Mouse (Mus musculus): Measurements from ENCODE around the gene Cd79b. TPM values are rescaled to one million over a fixed set of nuclear protein-coding genes. Genes with fewer than 3 reads are reported as not detected.

Gene Cd79b
- polyA plus RNA-seq, 1 experiment, result 1.7 TPM

DNA sequence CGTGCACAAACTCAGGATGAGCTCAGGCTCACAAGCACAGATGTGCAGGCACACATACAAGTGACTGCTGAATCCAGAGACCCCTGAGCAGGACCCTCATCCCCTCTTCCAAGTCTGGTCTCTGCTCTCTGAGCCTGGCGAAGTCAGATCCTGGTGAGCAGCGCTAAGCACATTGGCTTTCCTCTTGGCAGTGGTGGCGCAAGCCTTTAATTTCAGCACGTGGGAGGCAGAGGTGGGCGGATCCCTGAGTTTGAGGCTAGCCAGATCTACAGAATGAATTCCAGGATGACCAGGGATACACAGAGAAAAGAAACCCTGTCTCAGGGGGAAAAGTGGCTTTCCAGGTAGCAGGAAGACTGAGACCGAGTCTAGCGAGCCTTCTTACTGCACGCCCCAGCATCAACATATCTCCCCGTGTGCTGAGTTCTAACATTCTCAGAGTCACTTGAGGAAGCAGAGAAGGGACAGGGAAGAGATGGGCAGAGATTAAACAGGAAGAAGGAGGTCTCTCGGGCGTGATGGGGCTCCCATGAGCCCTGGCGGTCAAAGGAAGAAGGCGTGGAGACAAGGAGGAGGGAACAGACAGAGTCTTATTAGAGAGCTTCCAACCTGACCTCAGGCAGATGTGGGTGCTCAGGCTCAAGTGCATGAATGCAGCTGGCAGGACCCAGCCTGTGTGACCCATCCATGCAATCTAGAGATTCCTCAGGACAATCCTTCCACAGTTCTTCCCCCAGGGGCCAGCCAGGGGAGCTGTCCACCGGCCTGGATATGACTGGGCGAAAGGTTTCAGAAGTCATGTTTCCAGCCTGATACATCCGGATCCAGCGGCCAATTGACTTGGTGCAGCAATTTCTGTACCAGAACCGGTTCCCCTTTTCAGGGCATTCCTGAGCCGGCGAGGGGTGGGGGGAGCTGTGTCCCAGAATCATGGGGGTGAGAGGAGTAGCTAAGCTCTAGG, 4.1 kb upstream of the Cd79b start:
- no peak for DNase-seq (ENCODE audit: low spot score)

DNA sequence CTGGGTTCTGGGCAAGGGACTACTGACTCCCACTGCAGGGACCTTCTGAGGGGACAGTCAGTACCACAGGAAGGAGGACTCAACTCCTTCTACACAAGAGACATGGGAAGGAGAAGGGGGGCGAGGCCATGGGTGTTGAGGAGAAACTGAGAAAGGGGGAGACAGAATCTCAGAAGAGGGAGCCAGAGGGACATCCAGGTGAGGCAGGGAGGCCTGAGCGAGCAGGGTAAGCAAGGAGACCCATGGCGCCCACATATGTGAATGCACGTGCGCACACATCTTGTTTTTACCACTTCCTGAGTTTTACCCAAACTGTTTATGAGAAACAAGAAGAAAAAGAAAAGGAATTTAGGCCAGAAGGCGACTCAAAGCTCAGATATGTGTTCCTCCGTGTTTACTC, 3.2 kb upstream of the Cd79b start:
- no peak for DNase-seq (ENCODE audit: low spot score)

DNA sequence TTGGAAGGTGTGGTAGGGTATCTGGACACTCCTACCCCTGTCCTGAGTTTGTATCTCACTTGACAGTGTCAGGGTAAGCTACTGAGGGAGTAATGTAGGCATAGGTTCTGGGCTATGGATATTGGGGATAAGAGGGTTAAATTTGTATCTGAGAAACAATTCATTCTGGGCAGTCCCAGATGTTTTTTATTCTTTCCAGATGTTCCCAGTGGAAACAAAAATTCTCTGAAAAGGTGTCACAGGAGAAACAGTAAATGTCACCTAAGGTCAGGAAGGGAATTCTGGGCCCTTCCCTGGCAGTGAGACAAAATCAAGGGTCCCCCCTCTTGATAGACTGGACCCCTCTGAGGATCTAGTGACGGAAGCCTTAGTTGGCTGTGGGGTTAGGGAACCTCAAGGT, 1.9 kb upstream of the Cd79b start:
- DNase-seq (ENCODE audit: low spot score), result no peak

DNA sequence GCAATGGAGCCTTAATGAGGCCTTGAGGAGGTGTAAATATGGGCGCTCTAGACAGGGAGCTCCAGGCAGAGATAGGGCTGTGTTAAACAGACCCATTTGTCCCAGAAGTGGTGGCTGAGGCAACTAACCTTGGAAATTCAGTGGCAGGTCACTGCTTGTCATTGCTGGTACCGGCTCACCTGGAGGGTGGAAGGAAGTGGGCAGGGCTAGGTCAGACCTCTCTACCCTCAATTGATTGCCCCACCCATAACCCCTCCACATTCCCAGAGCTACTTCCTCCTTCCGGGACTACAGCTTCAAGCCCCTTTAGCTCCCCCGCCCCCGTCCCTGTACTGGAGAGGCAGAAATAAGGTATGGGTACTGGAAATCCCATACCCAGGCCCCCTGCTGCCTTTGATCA, 1.0 kb downstream of the Cd79b start:
- DNase-seq (ENCODE audit: low spot score), result no peak

DNA sequence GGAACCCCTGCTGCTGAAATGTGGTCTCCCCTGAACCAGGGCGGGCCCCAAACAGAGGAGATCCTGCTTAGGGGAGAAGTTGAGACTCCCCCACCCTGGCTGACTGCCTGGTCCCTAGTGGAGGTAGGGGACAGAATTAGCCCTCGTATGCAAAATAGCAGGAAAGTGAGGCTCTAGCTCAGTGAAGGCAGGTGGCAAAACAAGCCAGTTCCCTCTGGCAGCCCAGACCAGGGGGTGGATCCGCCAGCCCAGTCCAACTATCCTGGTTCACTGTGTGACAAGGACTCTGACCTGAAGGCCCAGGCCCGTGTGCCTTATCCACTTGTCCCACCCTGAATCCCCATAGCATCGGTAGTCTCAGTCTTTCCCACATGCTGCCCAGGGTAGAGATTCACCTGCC, 4.4 kb downstream of the Cd79b start:
- no peak for DNase-seq (ENCODE audit: low spot score)

DNA sequence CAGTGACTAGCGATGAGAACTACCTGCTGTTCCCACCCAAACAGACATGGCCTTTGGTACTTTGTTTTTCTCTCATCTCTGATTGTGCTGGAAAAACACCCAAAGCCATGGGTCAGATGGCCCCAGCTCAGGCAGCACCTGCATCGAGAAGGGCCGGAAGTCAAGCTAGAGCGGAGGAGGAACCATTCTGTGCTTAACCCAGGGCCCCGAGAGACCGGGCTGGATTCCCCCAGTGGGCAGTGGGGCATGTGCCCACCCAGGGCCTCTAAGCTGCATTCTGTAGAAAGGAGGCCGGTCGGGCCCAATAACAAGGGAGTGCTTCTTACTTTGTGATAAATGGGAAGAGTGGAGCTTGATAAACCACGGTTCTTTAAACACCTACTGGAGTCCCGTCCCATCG, 6.4 kb downstream of the Cd79b start:
- no peak for DNase-seq (ENCODE audit: low spot score)

DNA sequence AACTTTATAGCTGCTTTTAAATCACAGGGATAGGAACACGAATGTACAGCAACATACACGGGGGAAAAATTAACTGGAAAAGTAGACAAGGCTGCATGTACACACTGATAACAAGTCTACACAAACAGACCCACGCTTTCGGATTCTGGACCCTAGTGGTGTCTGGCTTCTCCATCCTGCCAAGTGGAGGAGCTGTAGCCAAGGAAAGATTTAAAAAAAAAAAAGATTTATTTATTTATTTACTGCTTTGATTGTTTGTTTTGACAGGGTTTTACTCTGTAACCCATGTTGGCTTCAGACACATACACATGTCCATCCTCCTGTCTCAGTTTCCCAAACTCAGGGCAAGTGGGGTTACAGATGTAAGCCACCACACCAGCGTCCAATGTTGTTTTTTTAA, 7.1 kb downstream of the Cd79b start:
- no peak for DNase-seq (ENCODE audit: low spot score)

DNA sequence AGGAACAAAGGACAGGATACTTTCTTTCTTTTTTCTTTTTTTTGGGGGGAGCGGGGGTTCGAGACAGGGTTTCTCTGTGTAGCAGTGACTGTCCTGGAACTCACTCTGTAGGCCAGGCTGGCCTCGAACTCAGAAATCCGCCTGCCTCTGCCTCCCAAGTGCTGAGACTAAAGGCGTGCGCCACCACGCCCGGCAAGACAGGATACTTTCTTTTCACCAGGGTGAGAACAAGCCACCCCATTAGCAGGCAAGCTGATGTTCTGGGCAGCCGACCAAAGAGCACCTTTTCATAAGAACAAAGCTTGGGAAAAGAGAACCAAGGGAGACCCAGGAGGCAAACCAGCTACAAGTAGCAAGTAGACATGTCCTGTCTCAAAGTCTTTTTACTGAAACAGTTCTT, 7.8 kb downstream of the Cd79b start:
- no peak for DNase-seq (ENCODE audit: low spot score)

DNA sequence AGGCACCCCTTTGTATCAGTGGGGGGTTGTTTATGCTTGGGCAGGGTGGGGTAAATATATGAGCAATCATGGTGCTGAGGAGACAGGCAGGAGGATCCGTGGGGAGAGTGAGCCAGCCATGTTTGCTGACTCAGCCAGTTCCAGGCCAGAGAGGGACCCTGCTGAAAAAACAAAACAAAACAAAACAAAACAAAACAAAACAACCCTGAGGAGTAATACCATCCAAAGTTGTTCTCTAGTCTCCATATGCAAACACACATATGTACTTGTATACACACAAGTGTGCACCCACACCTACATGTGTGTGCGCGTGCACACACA, 8.5 kb downstream of the Cd79b start:
- no peak for DNase-seq (ENCODE audit: low spot score)

DNA sequence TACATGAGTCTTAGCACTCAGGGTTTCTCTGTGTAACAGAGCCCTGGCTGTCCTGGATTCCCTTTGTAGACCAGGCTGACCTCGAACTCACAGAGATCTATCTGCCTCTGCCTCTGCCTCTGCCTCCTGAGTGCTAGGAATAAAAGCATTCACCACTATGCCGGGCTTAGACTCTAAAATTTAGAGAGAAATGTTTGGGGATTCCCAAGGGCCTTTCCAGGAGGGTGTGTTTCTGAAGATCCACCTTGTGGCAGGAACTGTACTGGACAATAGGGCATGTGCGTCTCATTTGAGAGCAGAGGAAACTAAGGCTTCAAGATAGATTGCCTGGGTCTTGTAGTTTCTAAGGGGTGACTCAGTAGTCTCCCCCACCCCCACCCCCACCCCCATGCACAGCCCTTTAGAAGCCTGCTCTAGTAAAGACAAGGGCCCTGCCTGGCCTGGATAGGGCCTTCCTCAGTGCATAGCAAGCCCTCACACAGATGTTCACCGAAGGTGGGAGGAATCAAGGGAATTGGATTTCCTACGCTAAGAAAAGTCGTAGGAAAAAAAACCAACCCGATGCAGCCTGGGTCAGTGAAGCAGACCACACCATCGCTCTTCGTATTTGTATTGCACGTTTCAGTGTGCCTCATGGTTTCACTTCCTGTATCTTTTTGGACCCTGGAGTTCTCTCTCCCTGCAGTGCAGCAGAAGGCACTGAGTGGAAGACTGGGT, 9.1 kb downstream of the Cd79b start:
- DNase-seq (ENCODE audit: low spot score), result no peak

DNA sequence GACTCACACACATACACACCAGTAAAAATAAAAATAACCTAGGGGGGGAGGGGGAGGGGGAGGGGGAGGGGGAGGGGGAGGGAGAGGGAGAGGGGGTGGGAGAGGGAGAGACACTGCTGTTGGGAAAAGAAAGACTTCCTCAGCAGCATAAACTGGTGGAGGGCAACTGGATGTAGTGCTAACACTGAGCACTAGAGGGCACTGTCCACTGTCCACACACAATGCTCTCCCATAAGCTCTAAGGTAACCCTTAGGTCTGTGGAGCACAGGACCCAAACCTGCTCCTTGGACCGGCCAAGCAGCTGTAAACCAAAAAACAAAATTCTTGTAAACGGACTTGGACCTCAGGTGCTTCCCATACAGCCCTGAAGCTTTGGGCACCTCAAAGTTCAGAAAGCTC, 11.9 kb downstream of the Cd79b start:
- DNase-seq (ENCODE audit: low spot score), result no peak

DNA sequence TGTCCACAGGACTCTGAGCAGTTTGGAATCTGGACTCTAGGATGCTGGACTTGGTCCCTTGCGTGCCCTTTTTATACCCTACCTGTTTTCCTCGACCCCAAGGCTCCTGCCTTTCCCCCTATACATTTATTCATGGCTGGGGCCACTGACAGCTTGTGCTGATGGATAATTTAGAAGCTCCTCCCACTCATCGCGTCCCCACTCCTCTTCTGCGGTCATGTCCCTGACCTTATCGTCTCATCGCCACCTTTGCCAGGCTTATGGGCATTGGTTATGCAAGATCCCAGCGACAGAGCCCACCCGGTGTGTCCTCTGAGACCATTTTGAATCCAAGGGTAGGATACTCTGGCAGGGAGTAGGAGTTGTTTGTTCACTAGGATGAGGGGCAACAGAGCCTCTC, 12.8 kb downstream of the Cd79b start, which contains the start of gene Gh:
Gene Gh, minus strand, starts transcription at position 101 of the 400 bp plus-strand sequence.
- DNase-seq (ENCODE audit: low spot score), result no peak

DNA sequence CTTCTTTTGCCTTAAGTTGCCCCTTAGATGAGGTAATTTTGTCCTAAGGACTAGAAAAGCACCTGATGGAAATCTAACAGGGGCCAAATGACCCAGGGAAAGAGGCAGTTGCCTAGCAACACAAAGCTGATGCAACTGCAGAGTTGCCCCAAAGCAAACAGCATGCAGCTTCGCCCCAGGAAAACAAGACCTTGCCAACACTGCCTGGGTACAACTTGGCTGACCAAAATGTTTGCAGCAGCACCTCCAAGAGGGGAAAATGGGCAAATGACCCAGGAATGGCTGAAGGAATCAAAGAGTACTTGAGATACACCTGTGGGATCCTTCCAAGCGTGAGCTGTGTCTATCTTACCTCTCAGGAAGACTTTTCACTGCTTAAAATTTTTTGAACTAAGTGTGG, 22.7 kb downstream of the Cd79b start:
- no peak for DNase-seq (ENCODE audit: low spot score)

DNA sequence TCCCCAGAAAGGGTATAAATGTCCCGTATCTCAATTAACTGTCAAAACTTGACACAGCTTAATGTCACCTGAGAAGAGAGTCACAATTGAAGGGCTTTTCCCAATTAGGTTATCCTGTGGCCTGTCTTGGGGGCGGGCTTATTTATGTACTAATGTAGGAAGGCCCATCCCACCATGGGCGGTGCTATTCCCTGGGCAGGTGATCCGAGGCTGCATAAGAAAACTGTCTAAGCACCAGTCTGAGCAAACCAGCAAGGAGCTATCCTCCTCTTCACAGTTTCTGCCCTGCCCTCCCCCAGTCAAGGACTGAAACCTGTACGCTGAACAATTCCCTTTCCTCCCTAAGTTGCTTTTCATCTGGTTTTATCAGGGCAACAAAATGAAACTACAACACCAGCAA, 24.2 kb downstream of the Cd79b start:
- no peak for DNase-seq (ENCODE audit: low spot score)

DNA sequence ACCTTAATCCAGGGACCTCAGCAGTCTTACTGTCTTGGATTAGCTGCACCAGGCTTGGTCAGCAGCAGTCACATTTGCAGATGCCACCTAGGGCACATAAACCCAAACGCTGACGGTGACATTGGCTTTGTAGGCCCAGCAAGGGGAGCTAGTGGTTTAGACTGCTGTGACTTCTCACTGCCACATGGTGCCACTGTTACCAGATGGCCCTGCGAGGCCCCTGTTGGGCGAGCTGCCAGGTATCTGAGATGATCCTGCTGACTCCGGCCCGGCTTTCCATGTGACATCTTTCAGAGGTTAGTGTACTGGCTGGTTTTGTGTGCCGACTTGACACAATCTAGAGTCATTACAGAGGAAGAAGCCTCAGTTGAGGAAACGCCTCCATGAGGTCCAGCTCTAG, 25.2 kb downstream of the Cd79b start:
- DNase-seq (ENCODE audit: low spot score), result no peak

DNA sequence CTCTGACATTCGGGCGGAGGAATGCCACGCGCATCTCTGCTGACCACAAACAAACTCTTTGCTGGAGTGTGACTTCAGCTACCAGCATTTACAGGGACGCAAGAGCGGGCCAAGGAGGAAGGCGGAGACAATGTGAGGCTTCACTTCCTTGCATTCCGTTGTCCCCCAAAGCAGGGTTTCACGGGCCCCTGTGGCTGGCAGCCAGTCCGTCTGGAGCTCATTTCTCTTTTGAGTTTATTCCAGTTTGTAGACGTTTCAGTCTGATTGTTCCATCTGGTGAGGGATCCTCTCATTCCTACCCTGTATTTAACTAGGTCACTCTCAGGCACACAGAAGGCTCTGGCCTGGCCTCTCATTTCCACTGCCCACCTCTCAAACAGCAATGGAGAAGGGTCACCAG, 27.6 kb downstream of the Cd79b start:
- DNase-seq (ENCODE audit: low spot score), result no peak

DNA sequence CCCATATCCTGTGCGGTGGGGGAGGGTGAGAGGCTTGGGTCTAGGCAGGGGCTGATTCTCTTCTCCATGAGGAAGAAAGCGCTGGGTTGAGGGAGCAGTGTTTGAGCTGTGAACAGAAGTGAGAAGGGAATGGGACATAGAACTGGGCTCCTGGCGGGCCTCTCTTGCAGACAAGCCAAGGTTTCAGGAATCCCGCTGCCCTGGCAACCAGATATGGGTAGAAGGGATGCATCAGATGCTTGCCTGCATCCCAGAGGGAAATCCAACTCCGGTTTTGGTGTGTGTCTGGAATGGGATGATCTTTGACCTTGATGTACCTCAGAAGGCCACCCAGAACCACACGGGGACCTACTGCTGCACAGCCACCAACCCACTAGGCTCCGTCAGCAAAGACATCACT, 28.4 kb downstream of the Cd79b start:
- no peak for DNase-seq (ENCODE audit: low spot score)

DNA sequence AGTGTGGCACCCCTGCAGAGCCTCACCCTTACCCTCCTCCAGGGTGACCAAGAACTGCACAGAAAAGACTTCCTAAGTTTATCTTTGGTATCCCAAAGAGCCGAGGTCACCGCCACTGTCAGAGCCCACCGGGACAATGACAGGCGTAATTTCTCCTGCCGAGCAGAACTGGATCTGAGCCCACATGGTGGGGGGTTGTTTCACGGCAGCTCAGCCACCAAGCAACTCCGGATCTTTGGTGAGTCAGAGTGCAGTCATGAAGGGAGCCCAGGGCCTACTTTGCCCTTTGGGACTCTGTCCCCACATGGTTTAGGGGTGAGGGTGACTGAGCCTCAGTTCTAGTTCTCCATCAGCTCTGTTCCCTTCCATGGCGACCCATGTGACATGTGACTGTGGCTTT, 30.4 kb downstream of the Cd79b start:
- no peak for DNase-seq (ENCODE audit: low spot score)

DNA sequence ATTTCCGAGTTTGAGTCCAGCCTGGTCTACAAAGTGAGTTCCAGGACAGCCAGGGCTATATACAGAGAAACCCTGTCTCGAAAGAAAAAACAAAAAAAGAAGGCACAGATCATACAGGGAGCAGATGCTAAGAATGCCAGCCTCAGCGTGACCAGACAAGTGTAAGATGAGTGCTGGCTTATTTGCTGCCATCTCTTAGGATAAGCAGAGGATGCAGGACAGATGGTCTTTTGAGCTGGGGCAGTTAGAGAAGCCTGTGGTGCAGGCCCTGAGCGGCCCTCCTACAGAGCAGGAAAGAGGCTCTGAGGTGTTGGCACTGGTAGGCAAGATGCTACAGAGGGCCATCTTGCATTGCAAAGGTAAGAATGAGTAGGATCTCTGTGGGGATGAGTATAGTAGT, 31.2 kb downstream of the Cd79b start:
- DNase-seq (ENCODE audit: low spot score), result no peak

DNA sequence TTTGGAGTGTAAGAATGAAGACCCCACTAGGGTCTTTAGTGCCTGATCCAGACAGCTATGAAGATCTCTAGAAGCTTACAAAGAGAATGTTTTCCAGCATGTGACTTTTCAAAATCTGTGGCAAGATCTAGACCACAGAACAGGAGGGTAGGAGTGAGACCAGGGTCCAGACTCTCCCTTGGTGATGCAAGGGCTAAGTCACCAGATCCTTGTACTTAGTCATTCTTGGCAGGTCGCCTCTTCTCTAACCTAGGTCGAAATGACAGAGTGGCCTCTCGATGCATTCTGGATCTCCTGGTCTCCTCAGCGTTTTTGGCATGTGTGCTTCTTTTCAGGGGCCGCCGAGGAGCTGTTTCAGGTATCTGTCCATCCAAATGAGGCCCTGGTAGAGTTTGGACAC, 32.1 kb downstream of the Cd79b start:
- DNase-seq (ENCODE audit: low spot score), result no peak

DNA sequence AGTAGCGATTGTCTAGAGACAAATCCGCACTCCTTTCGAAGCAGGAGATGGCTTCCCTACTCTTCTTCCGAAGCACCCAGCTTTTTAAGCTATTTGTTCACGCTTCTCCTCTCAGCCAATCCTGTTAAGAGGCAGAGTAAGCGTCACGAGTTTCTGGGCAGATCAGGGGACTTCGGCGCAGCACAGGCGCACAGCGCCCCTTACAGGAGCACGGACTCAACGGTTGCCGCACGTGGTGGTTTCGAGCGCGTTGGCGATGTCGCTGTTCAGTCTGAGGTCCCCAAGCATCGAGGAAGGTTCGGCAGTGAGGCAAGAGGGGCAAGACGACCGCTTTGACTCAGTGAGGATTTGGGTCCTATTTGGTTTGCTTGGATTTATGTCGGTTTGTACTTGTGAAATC, 38.1 kb downstream of the Cd79b start, which contains the start of gene Tcam1:
Gene Tcam1, plus strand, starts transcription at position 219 of the 400 bp plus-strand sequence.
- peak; percentile 71 for DNase-seq (ENCODE audit: low spot score)

DNA sequence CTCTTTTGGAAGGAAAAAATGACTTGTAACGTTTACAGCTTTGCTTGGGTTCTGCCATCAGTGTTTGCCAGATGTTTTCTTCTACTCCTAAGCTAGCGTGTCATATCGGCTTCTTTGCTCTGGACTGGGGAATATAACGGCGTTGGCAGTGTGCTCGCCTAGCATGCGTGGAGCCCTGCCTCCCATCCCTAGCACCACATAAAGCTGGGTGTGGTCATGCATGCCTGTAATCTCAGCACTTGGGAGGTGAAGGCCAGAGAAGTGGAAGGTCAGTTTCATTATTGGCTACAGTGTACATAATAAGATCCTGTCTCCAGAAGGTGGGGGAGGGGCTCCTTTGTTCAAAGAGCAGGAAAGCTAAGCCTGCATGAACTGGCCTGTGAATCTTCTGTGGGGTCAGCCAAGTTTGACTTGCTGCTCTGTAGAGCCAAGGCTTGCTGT, 39.6 kb downstream of the Cd79b start:
- no peak for DNase-seq (ENCODE audit: low spot score)

DNA sequence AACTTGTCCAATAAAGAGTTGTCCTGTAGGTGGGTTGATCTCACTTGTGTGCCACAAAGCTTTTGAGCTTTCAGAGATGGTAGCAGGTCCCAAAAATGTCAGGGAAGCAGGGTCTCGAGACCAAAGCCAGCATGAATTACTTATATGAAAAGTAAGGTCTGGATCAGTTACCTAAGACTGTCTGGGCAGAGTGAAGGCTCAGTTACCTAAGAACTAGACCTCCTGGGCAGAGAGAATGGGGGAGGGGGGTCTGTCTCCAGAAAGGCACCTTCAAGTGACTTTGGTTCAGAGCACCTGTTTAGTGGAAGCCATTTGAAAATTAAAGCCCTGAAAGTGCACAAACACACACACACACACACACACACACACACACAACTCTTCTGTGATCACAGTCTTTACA, 40.2 kb downstream of the Cd79b start:
- DNase-seq (ENCODE audit: low spot score), result no peak
